Mouse (Mus musculus): ENCODE measurements around the gene Fastk.
A peak's percentile ranks its signal among the peaks of the same experiment; 100 is the strongest.
"Not testable (repeated sequence)": the region's sequence is repeated elsewhere in the genome, so short reads cannot be mapped to it uniquely, and the experiment has no call there.

Gene Fastk

GRCm38 (mm10) chr5:24424004-24424781 lies 20.9 kb downstream of the Fastk start:
- DNase-seq (ENCODE audit: low spot score in 2 of 2): no peak

GRCm38 (mm10) chr5:24423129-24424003 lies 21.7 kb downstream of the Fastk start, which contains the start of the genes Cdk5 and Slc4a2:
TSS of gene Cdk5 (minus strand) at chr5:24423530.
TSS of gene Slc4a2 (plus strand) at chr5:24423837.
- DNase-seq (ENCODE audit: low spot score in 2 of 2): peak; percentile 100

- no peak for DNase-seq (ENCODE audit: low spot score in 2 of 2)
These were observed 24.7 kb downstream of the Fastk start for GRCm38 (mm10) chr5:24420381-24420780.

GRCm38 (mm10) chr5:24417587-24417986 lies 27.5 kb downstream of the Fastk start:
- DNase-seq (ENCODE audit: low spot score in 2 of 2): no peak

- DNase-seq (ENCODE audit: low spot score in 2 of 2): peak; percentile 74 to 80
These were observed 28.8 kb downstream of the Fastk start for GRCm38 (mm10) chr5:24416222-24416736.

GRCm38 (mm10) chr5:24413938-24414337 lies 31.1 kb downstream of the Fastk start:
- no peak for DNase-seq (ENCODE audit: low spot score in 2 of 2)

- DNase-seq (ENCODE audit: low spot score in 2 of 2): no peak
These were observed 31.9 kb downstream of the Fastk start, which contains the start of gene Asic3 for GRCm38 (mm10) chr5:24413042-24413693. TSS of gene Asic3 (plus strand) at chr5:24413392.

- no peak for DNase-seq (ENCODE audit: low spot score in 2 of 2)
These were observed 33.0 kb downstream of the Fastk start for GRCm38 (mm10) chr5:24412063-24412462.

GRCm38 (mm10) chr5:24409466-24409865 lies 35.6 kb downstream of the Fastk start:
- DNase-seq (ENCODE audit: low spot score in 2 of 2): no peak

- no peak for DNase-seq (ENCODE audit: low spot score in 2 of 2)
These were observed 36.4 kb downstream of the Fastk start for GRCm38 (mm10) chr5:24408651-24409050.

- no peak for DNase-seq (ENCODE audit: low spot score in 2 of 2)
These were observed 39.7 kb downstream of the Fastk start for GRCm38 (mm10) chr5:24405389-24405876.

- no peak for DNase-seq (ENCODE audit: low spot score in 2 of 2)
These were observed 40.3 kb downstream of the Fastk start for GRCm38 (mm10) chr5:24404594-24405360.

GRCm38 (mm10) chr5:24401969-24402368 lies 43.1 kb downstream of the Fastk start:
- DNase-seq (ENCODE audit: low spot score in 2 of 2): no peak

- DNase-seq (ENCODE audit: low spot score in 2 of 2): no peak
These were observed 44.0 kb downstream of the Fastk start for GRCm38 (mm10) chr5:24400911-24401605.

GRCm38 (mm10) chr5:24400362-24400761 lies 44.7 kb downstream of the Fastk start:
- no peak for DNase-seq (ENCODE audit: low spot score in 2 of 2)

- no peak for DNase-seq (ENCODE audit: low spot score in 2 of 2)
These were observed 45.4 kb downstream of the Fastk start for GRCm38 (mm10) chr5:24399686-24400085.

GRCm38 (mm10) chr5:24396254-24396653 lies 48.8 kb downstream of the Fastk start:
- not testable (repeated sequence) for DNase-seq (ENCODE audit: low spot score in 2 of 2)

- DNase-seq (ENCODE audit: low spot score in 2 of 2): peak; percentile 97 to 98
These were observed 50.8 kb downstream of the Fastk start for GRCm38 (mm10) chr5:24394165-24394894.

- peak; percentile 85 to 88 for DNase-seq (ENCODE audit: low spot score in 2 of 2)
These were observed 51.6 kb downstream of the Fastk start, which contains the start of gene Abcb8 for GRCm38 (mm10) chr5:24393392-24393997. TSS of gene Abcb8 (plus strand) at chr5:24393663.

Measured in right cerebral cortex, postnatal 10 days (tissue).